ENCODE assay signal across 21 mouse cellular contexts in genomic region chrX:128046162-128046561, GRCm38 (mm10).
DNase-seq lines count a peak whose midpoint lies in the region; ATAC-seq and TF ChIP-seq lines count a peak whose summit lies in the region.
"Had no signal": no experiment of that assay in that cellular context is flagged by ENCODE, and none has a peak within 500 bp of the region (broad histone marks: within the 10 kb centered on the region; RNA-seq: fewer than 3 reads in every experiment).

No protein-coding gene starts in this region.

- no peaks in the 10 kb centered on the region for H3K27me3 ChIP-seq in MEL (ENCODE audit: control insufficient read depth in 1 of 2, insufficient read depth in 2 of 2, low read length in 2 of 2)
- H3K27me3 ChIP-seq: CH12.LX, Patski had no signal

- H3K9me3 ChIP-seq in MEL (replicated peaks; ENCODE audit: insufficient read depth, low read length), result no peaks in the 10 kb centered on the region
- H3K9me3 ChIP-seq: G1E had no signal

- no peaks in the 10 kb centered on the region for H3K79me2 ChIP-seq in MEL (ENCODE audit: control insufficient read depth, insufficient read depth, low read length, poor library complexity)

- peaks cover 0 to 2% of the 10 kb centered on the region in 2 experiments; a peak in 1 of 4 replicates for H3K4me1 ChIP-seq in MEL (ENCODE audit: control insufficient read depth in 1 of 2, insufficient read depth in 2 of 2, low read length in 2 of 2)

- DNase-seq in MEL (ENCODE audit: low read depth, low spot score) (peak; percentile 66), MEL-GATA-1-ER (ENCODE audit: extremely low read depth, low read depth) (peak; percentile 6)
- no peak for DNase-seq in testis, postnatal 14 days (ENCODE audit: low spot score)
- DNase-seq: adrenal gland, adult 2 months; adrenal gland, adult 8-10 months; adrenal gland, postnatal 10 days; adrenal gland, postnatal 14 days; adrenal gland, postnatal 25 days; adrenal gland, postnatal 36 days; B cell, adult 2 months; cerebellum, adult 11 months; cerebellum, adult 11-12 months; cerebellum, adult 18-20 months; cerebellum, adult 2 months; cerebellum, adult 8-10 months had no signal

- no peak for ATAC-seq in inflammation-experienced regulatory T-cells, adult 6 months
- ATAC-seq: activated CD4-positive, CD25-positive, alpha-beta regulatory T cell, adult 4 months; CD4-positive, CD25-positive, alpha-beta regulatory T cell, adult 4 months; Patski had no signal

- peaks cover 0 to 5% of the 10 kb centered on the region in 2 experiments; a peak in 1 of 4 replicates for H3K36me3 ChIP-seq in MEL (ENCODE audit: control insufficient read depth in 1 of 2, insufficient read depth in 2 of 2, low read length in 2 of 2)
- H3K36me3 ChIP-seq: G1E had no signal

- TF ChIP-seq CTCF in MEL (IDR thresholded peaks at IDR 0.05 in 2 of 3, conservative IDR thresholded peaks at IDR 0.05 in 1 of 3; ENCODE audit: control insufficient read depth in 1 of 3, insufficient read depth in 1 of 3, low read depth in 2 of 3, low read length in 3 of 3, poor library complexity in 1 of 3, severe bottlenecking in 1 of 3), result no peak

- no peak overlapping the region for H3K9ac ChIP-seq in MEL (ENCODE audit: control insufficient read depth, low read depth, low read length, poor library complexity, severe bottlenecking)

- no peak for TF ChIP-seq POLR2A in MEL (IDR thresholded peaks at IDR 0.05; ENCODE audit: control insufficient read depth in 1 of 2, insufficient read depth in 1 of 2, low read depth in 1 of 2, low read length in 2 of 2, poor library complexity in 1 of 2)

- no peak overlapping the region for H3K27ac ChIP-seq in MEL (ENCODE audit: control insufficient read depth, low read depth, low read length)

- peak; percentile 92 to 93 for TF ChIP-seq EP300 in MEL (IDR thresholded peaks at IDR 0.05; ENCODE audit: low read depth in 1 of 2, low read length in 2 of 2)

- TF ChIP-seq RAD21 in MEL (IDR thresholded peaks at IDR 0.05; ENCODE audit: low read depth, low read length), result no peak

- no peak overlapping the region for H3K4me3 ChIP-seq in MEL (ENCODE audit: control insufficient read depth in 1 of 2, insufficient read depth in 1 of 2, low read depth in 2 of 2, low read length in 2 of 2)

TF ChIP-seq in MEL, 35 proteins besides CTCF, POLR2A, EP300 and RAD21:
- TF ChIP-seq USF2 (IDR thresholded peaks at IDR 0.05; ENCODE audit: borderline replicate concordance in 1 of 2, insufficient read depth in 1 of 2, low read depth in 1 of 2, low read length in 2 of 2), result no peak
- TF ChIP-seq ELF1 (IDR thresholded peaks at IDR 0.05; ENCODE audit: low read depth, low read length), result 0 out of 2 replicates have a peak, but pooled peaks have one; percentile 20
- no peak for TF ChIP-seq E2F4 (IDR thresholded peaks at IDR 0.05; ENCODE audit: borderline replicate concordance, low read depth, low read length)
- TF ChIP-seq ETS1 (IDR thresholded peaks at IDR 0.05; ENCODE audit: low read depth, low read length), result peak; percentile 57
- no peak for TF ChIP-seq SMC3 (IDR thresholded peaks at IDR 0.05; ENCODE audit: low read depth, low read length)
- no peak for TF ChIP-seq NRF1 (IDR thresholded peaks at IDR 0.05; ENCODE audit: insufficient read depth, low read depth, low read length, poor library complexity, severe bottlenecking)
- peak; percentile 59 for TF ChIP-seq TAL1 (IDR thresholded peaks at IDR 0.05; ENCODE audit: low read length)
- no peak for TF ChIP-seq MAFK (IDR thresholded peaks at IDR 0.05; ENCODE audit: borderline replicate concordance, low read depth, low read length)
- no peak for TF ChIP-seq MEF2A (IDR thresholded peaks at IDR 0.05; ENCODE audit: extremely low read depth, insufficient replicate concordance, low read depth, low read length, poor library complexity, severe bottlenecking)
- no peak for TF ChIP-seq KAT2A (conservative IDR thresholded peaks at IDR 0.05; ENCODE audit: low read depth, low read length)
- no peak for TF ChIP-seq BHLHE40 (IDR thresholded peaks at IDR 0.05; ENCODE audit: borderline replicate concordance, low read depth, low read length)
- no peak for TF ChIP-seq TBP (IDR thresholded peaks at IDR 0.05; ENCODE audit: low read depth, low read length)
- TF ChIP-seq USF1 (IDR thresholded peaks at IDR 0.05; ENCODE audit: low read depth, low read length), result no peak
- no peak for TF ChIP-seq ZMIZ1 (IDR thresholded peaks at IDR 0.05; ENCODE audit: low read depth, low read length)
- TF ChIP-seq MYC (IDR thresholded peaks at IDR 0.05; ENCODE audit: low read depth, low read length), result no peak
- TF ChIP-seq GATA1 (IDR thresholded peaks at IDR 0.05; ENCODE audit: low read depth, low read length), result peak; percentile 93
- TF ChIP-seq RCOR1 (IDR thresholded peaks at IDR 0.05; ENCODE audit: low read depth, low read length), result peak; percentile 94
- no peak for TF ChIP-seq MAX (IDR thresholded peaks at IDR 0.05; ENCODE audit: low read length)
- TF ChIP-seq CHD1 (IDR thresholded peaks at IDR 0.05; ENCODE audit: low read depth, low read length), result no peak
- no peak for TF ChIP-seq ZKSCAN1 (IDR thresholded peaks at IDR 0.05; ENCODE audit: low read depth, low read length)
- TF ChIP-seq CHD2 (IDR thresholded peaks at IDR 0.05; ENCODE audit: low read length), result no peak
- TF ChIP-seq MAZ (IDR thresholded peaks at IDR 0.05; ENCODE audit: low read depth, low read length), result no peak
- no peak for TF ChIP-seq POLR2AphosphoS2 (IDR thresholded peaks at IDR 0.05; ENCODE audit: low read length)
- no peak for TF ChIP-seq JUND (IDR thresholded peaks at IDR 0.05; ENCODE audit: low read depth, low read length)
- peak; percentile 55; the same call in 1 of the 2 replicates for TF ChIP-seq ZNF384 (IDR thresholded peaks at IDR 0.05; ENCODE audit: low read depth, low read length)
- TF ChIP-seq TCF12 (IDR thresholded peaks at IDR 0.05; ENCODE audit: low read depth, low read length), result peak; percentile 95
- no peak for TF ChIP-seq NELFE (IDR thresholded peaks at IDR 0.05; ENCODE audit: low read depth, low read length)
